Mouse (Mus musculus): ENCODE measurements around the gene Hlcs. TPM values are rescaled to one million over a fixed set of nuclear protein-coding genes. Genes with fewer than 3 reads are reported as not detected.

Hlcs gene
- total RNA-seq, 2 experiments from 2014 or later = 16.6 to 17.4 TPM

GRCm38 (mm10) chr16:94302274-94303202 is 10.8 kb downstream of the Hlcs start:
- peak overlapping the region; percentile 85 for H3K27ac ChIP-seq
- intact Hi-C loops (cut with DNase I) = no loop called here
- peak overlapping the region; percentile 54 for H3K4me3 ChIP-seq
- peak; percentile 57 to 70 for DNase-seq (ENCODE audit: extremely low spot score in 1 of 2, low spot score in 2 of 2)
- TF ChIP-seq CTCF (IDR thresholded peaks at IDR 0.05) = peak; percentile 36

GRCm38 (mm10) chr16:94301696-94302095 is 11.7 kb downstream of the Hlcs start:
- Histone ChIP-seq H3K4me3 (no peak overlapping the region), H3K27ac (no peak overlapping the region)
- DNase-seq (ENCODE audit: extremely low spot score in 1 of 2, low spot score in 2 of 2) = no peak
- intact Hi-C loops (cut with DNase I) = no loop called here
- TF ChIP-seq CTCF (IDR thresholded peaks at IDR 0.05) = peak; percentile 19

GRCm38 (mm10) chr16:94301194-94301593 is 12.2 kb downstream of the Hlcs start:
- Histone ChIP-seq H3K4me3 (no peak overlapping the region), H3K27ac (no peak overlapping the region)
- TF ChIP-seq CTCF (IDR thresholded peaks at IDR 0.05) = no peak
- intact Hi-C loops (cut with DNase I) = no loop called here
- DNase-seq (ENCODE audit: extremely low spot score in 1 of 2, low spot score in 2 of 2) = no peak

GRCm38 (mm10) chr16:94299210-94299609 is 14.2 kb downstream of the Hlcs start:
- Histone ChIP-seq H3K4me3 (no peak overlapping the region), H3K27ac (no peak overlapping the region)
- intact Hi-C loops (cut with DNase I) = no loop called here
- TF ChIP-seq CTCF (IDR thresholded peaks at IDR 0.05) = no peak
- no peak for DNase-seq (ENCODE audit: extremely low spot score in 1 of 2, low spot score in 2 of 2)

GRCm38 (mm10) chr16:94298081-94298480 is 15.3 kb downstream of the Hlcs start:
- DNase-seq (ENCODE audit: extremely low spot score in 1 of 2, low spot score in 2 of 2) = no peak
- no peak overlapping the region for H3K27ac ChIP-seq
- intact Hi-C loops (cut with DNase I) = no loop called here
- TF ChIP-seq CTCF (IDR thresholded peaks at IDR 0.05) = no peak
- H3K4me3 ChIP-seq = no peak overlapping the region

- intact Hi-C loops (cut with DNase I) = no loop called here
- no peak overlapping the region for H3K4me3 ChIP-seq
- no peak for DNase-seq (ENCODE audit: extremely low spot score in 1 of 2, low spot score in 2 of 2)
- no peak overlapping the region for H3K27ac ChIP-seq
- no peak for TF ChIP-seq CTCF (IDR thresholded peaks at IDR 0.05)
These were observed 22.2 kb downstream of the Hlcs start for GRCm38 (mm10) chr16:94291141-94291540.

GRCm38 (mm10) chr16:94290073-94290999 is 23.0 kb downstream of the Hlcs start:
- Histone ChIP-seq H3K4me3 (peak overlapping the region; percentile 59), H3K27ac (peak overlapping the region; percentile 62)
- intact Hi-C loops (cut with DNase I) = no loop called here
- no peak for TF ChIP-seq CTCF (IDR thresholded peaks at IDR 0.05)
- peak; percentile 80 for DNase-seq (ENCODE audit: extremely low spot score in 1 of 2, low spot score in 2 of 2)

- TF ChIP-seq CTCF (IDR thresholded peaks at IDR 0.05) = peak; percentile 36
- intact Hi-C loops (cut with DNase I) = loop anchor here (1.0 kb wide), 1 partner anchor 24 kb away; the partner anchor contains the start of gene Hlcs
- peak overlapping the region; percentile 62 for H3K27ac ChIP-seq
- peak; percentile 59 to 76 for DNase-seq (ENCODE audit: extremely low spot score in 1 of 2, low spot score in 2 of 2)
- peak overlapping the region; percentile 59 for H3K4me3 ChIP-seq
These were observed 24.0 kb downstream of the Hlcs start for GRCm38 (mm10) chr16:94289138-94290072.

GRCm38 (mm10) chr16:94287826-94288225 is 25.5 kb downstream of the Hlcs start:
- Histone ChIP-seq H3K27ac (no peak overlapping the region), H3K4me3 (no peak overlapping the region)
- no peak for TF ChIP-seq CTCF (IDR thresholded peaks at IDR 0.05)
- intact Hi-C loops (cut with DNase I) = no loop called here
- no peak for DNase-seq (ENCODE audit: extremely low spot score in 1 of 2, low spot score in 2 of 2)

GRCm38 (mm10) chr16:94283972-94284371 is 29.4 kb downstream of the Hlcs start:
- intact Hi-C loops (cut with DNase I) = no loop called here
- no peak for DNase-seq (ENCODE audit: extremely low spot score in 1 of 2, low spot score in 2 of 2)
- Histone ChIP-seq H3K4me3 (no peak overlapping the region), H3K27ac (no peak overlapping the region)
- no peak for TF ChIP-seq CTCF (IDR thresholded peaks at IDR 0.05)

- TF ChIP-seq CTCF (IDR thresholded peaks at IDR 0.05) = no peak
- intact Hi-C loops (cut with DNase I) = no loop called here
- DNase-seq (ENCODE audit: extremely low spot score in 1 of 2, low spot score in 2 of 2) = no peak
- Histone ChIP-seq H3K27ac (no peak overlapping the region), H3K4me3 (no peak overlapping the region)
These were observed 42.5 kb downstream of the Hlcs start for GRCm38 (mm10) chr16:94270826-94271225.

All from left cerebral cortex, adult 2 months (tissue).